Mouse (Mus musculus): ENCODE measurements at regions not wholly inside any gene's neighbourhood (a gene's known extent, or its start where the extent isn't known, plus 50 kb on each side); places are given as distances from the start of the nearest gene placed in this dataset.

DNA sequence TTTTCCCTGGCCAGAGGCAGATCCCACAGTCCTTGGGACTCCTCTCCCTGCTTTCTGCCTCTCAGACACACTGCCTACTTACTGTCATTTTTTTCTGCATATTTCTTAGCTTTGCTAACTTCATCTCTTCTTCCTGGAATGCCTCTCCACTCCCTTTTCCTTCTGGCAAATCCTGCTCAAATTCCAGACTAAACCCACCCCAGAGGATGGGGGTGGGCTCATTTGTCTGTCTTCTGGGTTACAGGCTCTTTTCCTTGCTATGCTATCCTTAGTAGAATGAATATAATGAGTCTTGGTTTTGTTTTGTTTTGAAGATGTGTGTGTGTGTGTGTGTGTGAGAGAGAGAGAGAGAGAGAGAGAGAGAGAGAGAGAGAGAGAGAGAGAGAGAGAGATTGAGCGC is 51.9 kb upstream of the Klf9 start:
- DNase-seq (ENCODE audit: low read depth, low spot score) = no peak

DNA sequence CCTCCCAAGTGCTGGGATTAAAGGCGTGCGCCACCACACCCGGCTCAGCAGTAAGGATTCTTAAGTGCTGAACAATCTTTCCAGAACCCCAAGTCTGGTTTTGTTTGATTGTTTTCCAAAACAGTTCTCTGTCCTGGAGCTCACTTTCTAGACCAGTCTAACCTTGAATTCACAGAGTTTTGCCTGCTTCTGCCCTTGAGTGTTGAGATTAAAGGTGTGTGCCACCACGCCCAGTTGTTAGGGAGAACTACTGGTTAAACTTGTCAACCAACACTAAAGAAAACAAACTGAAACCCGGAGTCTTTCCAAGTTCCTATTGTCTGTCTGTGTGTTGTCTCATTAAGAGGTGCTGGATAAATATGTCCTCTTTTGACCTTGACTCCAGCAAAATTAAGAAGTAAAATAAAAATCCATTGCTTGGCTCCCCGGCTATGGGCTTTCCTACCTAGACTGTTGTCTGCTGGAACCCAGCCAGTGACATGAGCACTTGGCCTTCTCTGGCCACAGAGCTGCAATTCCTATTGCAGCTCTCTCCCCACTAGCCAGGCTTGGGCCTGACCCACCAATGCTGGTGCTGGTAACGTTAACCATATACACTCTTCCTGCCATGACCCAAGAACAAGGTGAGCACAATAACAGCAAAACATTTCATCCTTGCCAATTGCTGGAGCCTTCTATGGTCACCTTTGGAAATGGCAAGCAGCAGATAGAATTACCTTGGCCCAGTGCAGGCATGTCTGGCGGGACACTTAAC is 51.1 kb upstream of the Klf9 start:
- no peak for DNase-seq (ENCODE audit: low read depth, low spot score)

Data from retina, adult 2 months (tissue).